Mouse (Mus musculus) MEL (cell line): ENCODE data around the gene Wdr61. TPM values are rescaled to one million over a fixed set of nuclear protein-coding genes. Genes with fewer than 3 reads are reported as not detected.

Source experiments
- DNase-seq: peaks from one replicate; pipeline ENCODE4 v3.0.0; 2011; ENCODE audit warnings: low read depth, low spot score
- H3K27ac ChIP-seq: 2 replicates; pipeline ENCODE4 v1.5.1; 2012; ENCODE audit warnings: low read depth, mild to moderate bottlenecking, control low read depth, low read length, moderate library complexity; ENCODE audit not compliant: control insufficient read depth
- H3K27me3 ChIP-seq, 2 experiments: fragments of 150-350 bp in 1 of 2; sonication (generic) in 1 of 2; 2 replicates each; pipeline ENCODE4 v1.6.1; 2012; ENCODE audit warnings: low read length in 2 of 2, mild to moderate bottlenecking in 2 of 2, improper control_type of control experiment in 1 of 2, moderate library complexity in 1 of 2; ENCODE audit not compliant: insufficient read depth in 2 of 2, control insufficient read depth in 1 of 2
- H3K36me3 ChIP-seq, 2 experiments: 2 replicates each; pipeline ENCODE4 v1.6.1; 2012 to 2014; ENCODE audit warnings: low read length in 2 of 2, improper control_type of control experiment in 1 of 2, inconsistent platforms in 1 of 2, mild to moderate bottlenecking in 1 of 2; ENCODE audit not compliant: insufficient read depth in 2 of 2, control insufficient read depth in 1 of 2
- H3K4me1 ChIP-seq, 2 experiments: fragments of 150-350 bp in 1 of 2; sonication (generic) in 1 of 2; 2 replicates each; pipeline ENCODE4 v1.6.1; 2012; ENCODE audit warnings: low read length in 2 of 2, improper control_type of control experiment in 1 of 2, mild to moderate bottlenecking in 1 of 2; ENCODE audit not compliant: insufficient read depth in 2 of 2, control insufficient read depth in 1 of 2
- H3K4me3 ChIP-seq, 2 experiments: fragments of 150-350 bp in 1 of 2; sonication (generic) in 1 of 2; 2 replicates each; pipeline ENCODE4 v1.5.1; 2012; ENCODE audit warnings: low read depth in 2 of 2, low read length in 2 of 2, mild to moderate bottlenecking in 2 of 2, moderate library complexity in 2 of 2, control low read depth in 1 of 2, improper control_type of control experiment in 1 of 2; ENCODE audit not compliant: control insufficient read depth in 1 of 2, insufficient read depth in 1 of 2
- H3K79me2 ChIP-seq: 2 replicates; pipeline ENCODE4 v1.6.1; 2012; ENCODE audit warnings: mild to moderate bottlenecking, low read length, moderate library complexity; ENCODE audit not compliant: control insufficient read depth, poor library complexity, insufficient read depth
- H3K9ac ChIP-seq: 2 replicates; pipeline ENCODE4 v1.6.1; 2012; ENCODE audit warnings: low read depth, mild to moderate bottlenecking, control low read depth, low read length, moderate library complexity; ENCODE audit not compliant: control insufficient read depth, poor library complexity, severe bottlenecking
- H3K9me3 ChIP-seq: fragments of 150-350 bp; sonication (generic); replicated peaks from 2 replicates; pipeline ENCODE4 v1.6.1; 2012; ENCODE audit warnings: mild to moderate bottlenecking, low read length, improper control_type of control experiment, moderate library complexity; ENCODE audit not compliant: insufficient read depth
- CHD1 ChIP-seq: IDR thresholded peaks from 2 replicates; pipeline ENCODE4 v1.6.1; 2012; ENCODE audit warnings: low read depth, mild to moderate bottlenecking, inconsistent platforms, low read length, improper control_type of control experiment
- CHD2 ChIP-seq: IDR thresholded peaks from 2 replicates; pipeline ENCODE4 v1.6.1; 2011; ENCODE audit warnings: low read length, improper control_type of control experiment
- CTCF ChIP-seq, 3 experiments: IDR thresholded peaks in 2 of 3; conservative IDR thresholded peaks in 1 of 3; 2 replicates each; pipeline ENCODE4 v1.5.1; 2011 to 2012; ENCODE audit warnings: low read length in 3 of 3, low read depth in 2 of 3, mild to moderate bottlenecking in 2 of 3, improper control_type of control experiment in 1 of 3, inconsistent platforms in 1 of 3, mixed read lengths in 1 of 3, moderate library complexity in 1 of 3; ENCODE audit not compliant: control insufficient read depth in 1 of 3, insufficient read depth in 1 of 3, poor library complexity in 1 of 3, severe bottlenecking in 1 of 3
- E2F4 ChIP-seq: IDR thresholded peaks from 2 replicates; pipeline ENCODE4 v1.6.1; 2011; ENCODE audit warnings: low read depth, low read length, improper control_type of control experiment, borderline replicate concordance
- EP300 ChIP-seq, 2 experiments: IDR thresholded peaks; 2 replicates each; pipeline ENCODE4 v1.6.1; 2011; ENCODE audit warnings: improper control_type of control experiment in 2 of 2, low read length in 2 of 2, low read depth in 1 of 2, mild to moderate bottlenecking in 1 of 2
- JUND ChIP-seq: IDR thresholded peaks from 2 replicates; pipeline ENCODE4 v1.6.1; 2011; ENCODE audit warnings: low read depth, mild to moderate bottlenecking, improper control_type of control experiment, low read length
- KAT2A ChIP-seq: conservative IDR thresholded peaks from 2 replicates; pipeline ENCODE4 v1.6.1; 2012; ENCODE audit warnings: low read depth, low read length, improper control_type of control experiment, inconsistent platforms
- MYB ChIP-seq: IDR thresholded peaks from 2 replicates; pipeline ENCODE4 v1.6.1; 2011; ENCODE audit warnings: mild to moderate bottlenecking, low read depth, low read length, improper control_type of control experiment
- NRF1 ChIP-seq: IDR thresholded peaks from 2 replicates; pipeline ENCODE4 v1.6.1; 2014; ENCODE audit warnings: low read depth, mild to moderate bottlenecking, inconsistent platforms, low read length, improper control_type of control experiment, moderate library complexity; ENCODE audit not compliant: poor library complexity, insufficient read depth, severe bottlenecking
- RAD21 ChIP-seq: IDR thresholded peaks from 2 replicates; pipeline ENCODE4 v1.6.1; 2011; ENCODE audit warnings: mild to moderate bottlenecking, low read depth, low read length, improper control_type of control experiment
- TBP ChIP-seq: IDR thresholded peaks from 2 replicates; pipeline ENCODE4 v1.8.0; 2011; ENCODE audit warnings: low read depth, low read length, improper control_type of control experiment
- UBTF ChIP-seq: IDR thresholded peaks from 2 replicates; pipeline ENCODE4 v1.6.1; 2012; ENCODE audit warnings: low read depth, mild to moderate bottlenecking, inconsistent platforms, low read length, improper control_type of control experiment, moderate library complexity, borderline replicate concordance; ENCODE audit not compliant: insufficient read depth
- USF2 ChIP-seq, 2 experiments: IDR thresholded peaks; 2 replicates each; pipeline ENCODE4 v1.6.1; 2011 to 2012; ENCODE audit warnings: improper control_type of control experiment in 2 of 2, low read length in 2 of 2, borderline replicate concordance in 1 of 2, inconsistent platforms in 1 of 2, low read depth in 1 of 2, mild to moderate bottlenecking in 1 of 2; ENCODE audit not compliant: insufficient read depth in 1 of 2
- ZMIZ1 ChIP-seq: IDR thresholded peaks from 2 replicates; pipeline ENCODE4 v1.6.1; 2012; ENCODE audit warnings: low read depth, mild to moderate bottlenecking, inconsistent platforms, low read length, improper control_type of control experiment, moderate library complexity
- polyA plus RNA-seq, 2 experiments: library from polyadenylated mRNA; stranded (reverse) in 1 of 2; unstranded in 1 of 2; fragments of >175 nt in 1 of 2; fragments of >200 nt in 1 of 2; gene quantifications; 2 replicates each; pipeline versions ENCODE4 v1.2.1 to v1.2.4; 2012; ENCODE audit warnings: low replicate concordance in 2 of 2, low read depth in 1 of 2; ENCODE audit not compliant: insufficient read length in 2 of 2, insufficient read depth in 1 of 2, missing spikeins in 1 of 2
- total RNA-seq: library from RNA; depleted of rRNA; stranded (reverse); fragments of 300-350 nt; gene quantifications from 2 replicates; pipeline ENCODE4 v1.2.3, GENCODE M21; 2012

Gene Wdr61
- total and polyA plus RNA-seq, 3 experiments = 182 to 217 TPM; not detected in 1

DNA sequence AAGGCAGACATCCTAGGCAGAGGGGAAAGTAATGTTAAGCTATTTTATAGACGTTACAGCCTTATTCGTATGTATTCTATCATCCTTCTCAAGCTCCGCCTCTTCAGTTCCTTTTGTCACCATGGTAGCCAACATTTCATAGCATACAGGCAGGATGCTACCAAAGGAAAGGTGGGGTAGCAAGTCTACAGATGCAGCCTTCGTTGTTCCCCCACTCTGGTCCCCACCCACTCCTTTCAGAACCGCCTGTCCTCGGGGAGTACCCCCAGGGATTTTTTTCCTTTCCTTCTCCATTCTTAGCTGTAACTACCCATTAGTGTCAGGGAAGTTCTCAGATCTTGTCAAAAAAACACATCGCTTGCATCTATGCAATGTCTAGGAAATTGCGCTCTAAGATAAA, 45.0 kb upstream of the Wdr61 start:
- H3K9me3 ChIP-seq = no peaks in the 10 kb centered on the region
- TF ChIP-seq E2F4 (no peak), MYB (no peak)
- TF ChIP-seq, all 39 proteins: peak for 0
- no peak overlapping the region for H3K27ac ChIP-seq
- no peak for DNase-seq
- H3K79me2 ChIP-seq = no peaks in the 10 kb centered on the region
- H3K4me3 ChIP-seq = no peak overlapping the region
- no peaks in the 10 kb centered on the region for H3K36me3 ChIP-seq
- no peaks in the 10 kb centered on the region for H3K4me1 ChIP-seq
- peaks cover 3 to 11% of the 10 kb centered on the region in 2 experiments for H3K27me3 ChIP-seq
- no peak overlapping the region for H3K9ac ChIP-seq

DNA sequence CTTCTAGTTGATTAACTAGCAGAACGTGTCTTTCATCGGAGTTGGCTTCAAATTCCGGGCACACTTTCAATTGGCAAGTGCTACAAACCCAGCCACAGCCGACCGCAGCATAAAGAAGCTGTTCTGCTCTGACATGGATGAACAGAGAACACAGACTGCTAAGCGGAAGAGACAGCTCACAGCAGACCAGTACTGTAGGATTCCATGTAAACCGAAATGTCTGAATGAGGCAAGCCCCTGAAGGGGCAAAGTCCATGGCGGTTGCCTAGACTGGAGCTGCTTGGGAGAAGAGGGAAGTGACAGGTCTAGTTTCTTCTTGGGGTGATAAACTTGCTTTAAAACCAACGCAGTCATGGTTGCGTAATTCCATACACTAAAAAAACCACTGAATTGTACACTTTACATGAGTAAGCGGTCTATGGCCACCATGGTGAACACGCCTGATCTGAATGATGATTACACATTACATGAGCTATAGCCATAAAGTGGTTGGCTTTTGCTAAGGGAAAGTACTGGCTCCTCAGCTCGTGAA, 42.2 kb upstream of the Wdr61 start:
- Histone ChIP-seq H3K9ac (no peak overlapping the region), H3K79me2 (no peaks in the 10 kb centered on the region), H3K4me3 (no peak overlapping the region), H3K36me3 (no peaks in the 10 kb centered on the region), H3K27me3 (peaks cover 4 to 16% of the 10 kb centered on the region in 2 experiments), H3K27ac (no peak overlapping the region), H3K4me1 (no peaks in the 10 kb centered on the region), H3K9me3 (no peaks in the 10 kb centered on the region)
- DNase-seq = no peak
- TF ChIP-seq JUND = no peak
- no peak for TF ChIP-seq ZMIZ1
- TF ChIP-seq MYB = no peak
- TF ChIP-seq E2F4 = no peak
- no peak for TF ChIP-seq TBP
- TF ChIP-seq KAT2A = no peak
- no peak for TF ChIP-seq USF2 (IDR thresholded peaks at IDR 0.05; ENCODE audit: borderline replicate concordance in 1 of 2, insufficient read depth in 1 of 2, low read depth in 1 of 2, low read length in 2 of 2)
- TF ChIP-seq RAD21 = no peak
- no peak for TF ChIP-seq CTCF (IDR thresholded peaks at IDR 0.05 in 2 of 3, conservative IDR thresholded peaks at IDR 0.05 in 1 of 3; ENCODE audit: control insufficient read depth in 1 of 3, insufficient read depth in 1 of 3, low read depth in 2 of 3, low read length in 3 of 3, poor library complexity in 1 of 3, severe bottlenecking in 1 of 3)
- no peak for TF ChIP-seq UBTF
- no peak for TF ChIP-seq CHD2

DNA sequence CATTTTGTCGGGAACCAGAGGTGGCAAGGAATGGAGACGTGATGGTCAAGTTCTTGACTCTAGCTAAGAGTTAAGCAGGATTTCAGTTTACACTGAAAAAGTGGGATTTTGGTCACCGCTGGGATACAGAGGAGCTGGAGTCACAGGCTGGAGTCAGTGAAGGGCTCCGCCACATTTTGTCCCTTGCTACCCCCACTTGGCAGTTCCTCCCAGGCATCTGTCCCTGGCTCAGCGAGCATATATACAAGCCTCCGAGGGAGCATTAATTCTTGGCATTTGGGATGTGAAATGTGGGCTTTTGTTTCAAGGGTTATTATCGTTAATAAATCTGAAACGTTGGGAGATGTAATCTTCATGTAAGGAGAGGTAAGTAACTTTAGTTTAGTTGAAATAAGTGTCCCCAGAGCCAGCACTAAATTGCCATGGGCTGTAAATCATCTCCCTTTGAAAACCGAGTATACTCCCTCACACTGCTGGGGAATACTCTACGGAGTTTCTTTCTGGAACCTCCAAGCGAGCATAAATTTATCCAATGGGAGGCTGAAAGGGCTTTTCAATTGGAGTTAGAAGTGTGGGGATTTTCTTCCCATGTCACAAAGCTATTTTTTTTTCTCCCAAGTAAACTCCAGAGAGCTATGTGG, 35.9 kb upstream of the Wdr61 start:
- DNase-seq = no peak
- Histone ChIP-seq H3K27me3 (peaks cover 11 to 18% of the 10 kb centered on the region in 2 experiments), H3K9me3 (no peaks in the 10 kb centered on the region), H3K36me3 (no peaks in the 10 kb centered on the region), H3K79me2 (no peaks in the 10 kb centered on the region), H3K27ac (no peak overlapping the region), H3K9ac (no peak overlapping the region), H3K4me1 (no peaks in the 10 kb centered on the region), H3K4me3 (no peak overlapping the region)
- no peak for TF ChIP-seq CHD2
- no peak for TF ChIP-seq EP300 (IDR thresholded peaks at IDR 0.05; ENCODE audit: low read depth in 1 of 2, low read length in 2 of 2)
- no peak for TF ChIP-seq CHD1
- no peak for TF ChIP-seq NRF1
- no peak for TF ChIP-seq KAT2A
